Mouse (Mus musculus): Measurements from ENCODE around the gene Fmo1. TPM values are rescaled to one million over a fixed set of nuclear protein-coding genes. Genes with fewer than 3 reads are reported as not detected.
A peak's percentile ranks its signal among the peaks of the same experiment; 100 is the strongest.

The Fmo1 gene
- total and polyA plus RNA-seq, 2 experiments from 2014 or later, result 33.2 to 45.3 TPM

GRCm38 (mm10) chr1:162853812-162854482 is 12.5 kb downstream of the Fmo1 start:
- ATAC-seq, result no peak
- Histone ChIP-seq H3K36me3 (ENCODE audit: insufficient read depth, low read length) (no peaks in the 10 kb centered on the region), H3K9ac (replicated peaks; ENCODE audit: low read length) (no peak overlapping the region), H3K27ac (no peak overlapping the region), H3K4me2 (ENCODE audit: low read depth, low read length) (no peak overlapping the region), H3K9me3 (ENCODE audit: low read length) (no peaks in the 10 kb centered on the region), H3K4me3 (ENCODE audit: low read length) (no peak overlapping the region), H3K4me1 (ENCODE audit: insufficient read depth, low read length) (0 out of 2 replicates have a peak, but pooled peaks cover 1% of the 10 kb centered on the region), H3K27me3 (ENCODE audit: insufficient read depth, low read length) (no peaks in the 10 kb centered on the region)
- TF ChIP-seq CTCF (IDR thresholded peaks at IDR 0.05; ENCODE audit: low read depth), result no peak
- 68% methylated on average over 3 of the region's 3 CpGs for WGBS
- no peak for DNase-seq (ENCODE audit: low spot score)

DNA sequence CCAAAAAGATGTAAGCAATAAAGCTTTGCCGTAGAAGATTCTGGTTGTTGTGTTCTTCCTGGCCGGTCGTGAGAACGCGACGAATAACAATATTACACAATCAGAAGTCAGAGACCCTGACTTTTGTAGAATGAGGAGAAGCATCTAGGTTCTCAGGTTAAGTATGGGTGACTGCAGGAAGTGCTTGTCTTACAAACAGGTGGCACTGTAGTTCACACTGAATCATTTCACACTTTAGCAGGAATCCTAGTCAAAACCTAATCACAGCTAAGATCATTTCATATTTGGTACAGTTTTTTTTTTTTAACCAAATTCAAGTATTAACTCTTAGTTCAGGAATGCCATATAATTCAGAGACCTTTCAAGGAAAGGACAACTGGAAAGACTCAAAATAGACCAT is 18.9 kb downstream of the Fmo1 start:
- H3K9me3 ChIP-seq (ENCODE audit: low read length), result no peaks in the 10 kb centered on the region
- H3K36me3 ChIP-seq (ENCODE audit: insufficient read depth, low read length), result no peaks in the 10 kb centered on the region
- ATAC-seq, result no peak
- no peak overlapping the region for H3K4me3 ChIP-seq (ENCODE audit: low read length)
- no peak overlapping the region for H3K27ac ChIP-seq
- DNase-seq (ENCODE audit: low spot score), result no peak
- no peaks in the 10 kb centered on the region for H3K27me3 ChIP-seq (ENCODE audit: insufficient read depth, low read length)
- H3K9ac ChIP-seq (replicated peaks; ENCODE audit: low read length), result no peak overlapping the region
- TF ChIP-seq CTCF (IDR thresholded peaks at IDR 0.05; ENCODE audit: low read depth), result no peak
- no peak overlapping the region for H3K4me2 ChIP-seq (ENCODE audit: low read depth, low read length)
- no peaks in the 10 kb centered on the region for H3K4me1 ChIP-seq (ENCODE audit: insufficient read depth, low read length)
- WGBS, result 97% methylated on average over 6 of the region's 6 CpGs

DNA sequence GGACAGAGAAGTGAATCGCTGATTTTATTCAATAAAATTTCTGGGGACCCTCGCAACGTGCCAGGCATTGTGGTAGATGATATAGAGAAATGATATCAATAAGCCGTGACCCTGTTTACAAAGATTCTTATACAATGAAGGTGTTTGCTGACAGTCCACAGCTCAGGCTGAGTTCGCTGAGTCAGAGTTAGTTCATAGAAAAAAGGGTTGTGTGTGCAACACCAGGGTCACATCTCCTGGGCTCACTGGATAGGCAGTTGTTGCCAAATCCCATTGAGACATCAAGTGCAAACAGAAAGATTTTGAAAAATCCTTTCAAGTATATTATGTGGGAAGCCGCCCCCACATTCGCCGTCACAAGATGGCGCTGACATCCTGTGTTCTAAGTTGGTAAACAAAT is 26.2 kb downstream of the Fmo1 start:
- Histone ChIP-seq H3K27me3 (ENCODE audit: insufficient read depth, low read length) (no peaks in the 10 kb centered on the region), H3K9ac (replicated peaks; ENCODE audit: low read length) (no peak overlapping the region), H3K4me2 (ENCODE audit: low read depth, low read length) (no peak overlapping the region), H3K27ac (no peak overlapping the region), H3K4me1 (ENCODE audit: insufficient read depth, low read length) (no peaks in the 10 kb centered on the region), H3K36me3 (ENCODE audit: insufficient read depth, low read length) (no peaks in the 10 kb centered on the region), H3K4me3 (ENCODE audit: low read length) (no peak overlapping the region), H3K9me3 (ENCODE audit: low read length) (no peaks in the 10 kb centered on the region)
- no peak for TF ChIP-seq CTCF (IDR thresholded peaks at IDR 0.05; ENCODE audit: low read depth)
- ATAC-seq (no peak), DNase-seq (ENCODE audit: low spot score) (no peak)
- 98% methylated on average over 9 of the region's 9 CpGs for WGBS

DNA sequence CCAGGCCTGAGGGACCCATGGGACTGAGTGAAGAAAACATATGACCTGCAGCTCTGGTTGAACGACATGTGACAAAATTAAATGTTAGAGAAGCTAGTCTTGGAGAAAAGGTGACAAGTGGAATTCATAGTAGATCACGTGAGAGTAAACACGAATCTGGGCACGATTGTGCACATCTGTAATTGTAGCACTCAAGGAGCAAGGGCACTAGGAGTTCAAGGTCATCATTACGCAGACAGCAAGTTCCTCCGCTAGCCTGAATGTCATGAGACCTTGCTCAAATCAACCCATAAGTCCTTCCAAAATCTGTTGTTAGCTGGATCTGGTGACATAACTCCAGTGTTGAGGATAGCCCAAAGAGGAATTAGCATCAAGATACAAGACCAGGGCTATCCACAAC is 27.4 kb downstream of the Fmo1 start:
- DNase-seq (ENCODE audit: low spot score) (no peak), ATAC-seq (no peak)
- TF ChIP-seq CTCF (IDR thresholded peaks at IDR 0.05; ENCODE audit: low read depth), result no peak
- Histone ChIP-seq H3K9ac (replicated peaks; ENCODE audit: low read length) (no peak overlapping the region), H3K4me2 (ENCODE audit: low read depth, low read length) (no peak overlapping the region), H3K27ac (no peak overlapping the region), H3K36me3 (ENCODE audit: insufficient read depth, low read length) (no peaks in the 10 kb centered on the region), H3K27me3 (ENCODE audit: insufficient read depth, low read length) (no peaks in the 10 kb centered on the region), H3K9me3 (ENCODE audit: low read length) (no peaks in the 10 kb centered on the region), H3K4me3 (ENCODE audit: low read length) (no peak overlapping the region), H3K4me1 (ENCODE audit: insufficient read depth, low read length) (no peaks in the 10 kb centered on the region)
- 95% methylated on average over 6 of the region's 6 CpGs for whole genome bisulfite sequencing

GRCm38 (mm10) chr1:162834342-162834741 is 32.1 kb downstream of the Fmo1 start:
- TF ChIP-seq CTCF (IDR thresholded peaks at IDR 0.05; ENCODE audit: low read depth), result no peak
- Histone ChIP-seq H3K36me3 (ENCODE audit: insufficient read depth, low read length) (no peaks in the 10 kb centered on the region), H3K4me3 (ENCODE audit: low read length) (no peak overlapping the region), H3K9me3 (ENCODE audit: low read length) (no peaks in the 10 kb centered on the region), H3K4me1 (ENCODE audit: insufficient read depth, low read length) (peaks cover 11% of the 10 kb centered on the region; the same call in 1 of the 2 replicates), H3K27me3 (ENCODE audit: insufficient read depth, low read length) (no peaks in the 10 kb centered on the region), H3K9ac (replicated peaks; ENCODE audit: low read length) (no peak overlapping the region), H3K27ac (no peak overlapping the region), H3K4me2 (ENCODE audit: low read depth, low read length) (no peak overlapping the region)
- DNase-seq (ENCODE audit: low spot score), result no peak
- ATAC-seq, result no peak
- WGBS, result 89% methylated on average over 5 of the region's 5 CpGs

- ATAC-seq, result peak; percentile 46
- Histone ChIP-seq H3K9ac (replicated peaks; ENCODE audit: low read length) (no peak overlapping the region), H3K9me3 (ENCODE audit: low read length) (no peaks in the 10 kb centered on the region), H3K4me2 (ENCODE audit: low read depth, low read length) (peak overlapping the region; percentile 52), H3K27me3 (ENCODE audit: insufficient read depth, low read length) (no peaks in the 10 kb centered on the region), H3K4me1 (ENCODE audit: insufficient read depth, low read length) (peaks cover 11% of the 10 kb centered on the region; the same call in 1 of the 2 replicates), H3K27ac (peak overlapping the region; percentile 57), H3K4me3 (ENCODE audit: low read length) (0 out of 2 replicates have a peak overlapping the region, but pooled peaks have one; percentile 2), H3K36me3 (ENCODE audit: insufficient read depth, low read length) (no peaks in the 10 kb centered on the region)
- DNase-seq (ENCODE audit: low spot score), result no peak
- TF ChIP-seq CTCF (IDR thresholded peaks at IDR 0.05; ENCODE audit: low read depth), result no peak
- WGBS, result 16% methylated on average over 5 of the region's 5 CpGs
Observed at GRCm38 (mm10) chr1:162832574-162832953, 33.8 kb downstream of the Fmo1 start.

GRCm38 (mm10) chr1:162831838-162832573 is 34.4 kb downstream of the Fmo1 start:
- no peaks in the 10 kb centered on the region for H3K9me3 ChIP-seq (ENCODE audit: low read length)
- peaks cover 11% of the 10 kb centered on the region; the same call in 1 of the 2 replicates for H3K4me1 ChIP-seq (ENCODE audit: insufficient read depth, low read length)
- no peak for TF ChIP-seq CTCF (IDR thresholded peaks at IDR 0.05; ENCODE audit: low read depth)
- DNase-seq (ENCODE audit: low spot score), result peak; percentile 84
- 0 out of 2 replicates have a peak overlapping the region, but pooled peaks have one; percentile 2 for H3K4me3 ChIP-seq (ENCODE audit: low read length)
- WGBS, result 3% methylated on average over 5 of the region's 5 CpGs
- H3K36me3 ChIP-seq (ENCODE audit: insufficient read depth, low read length), result no peaks in the 10 kb centered on the region
- H3K4me2 ChIP-seq (ENCODE audit: low read depth, low read length), result peak overlapping the region; percentile 52
- H3K27ac ChIP-seq, result peak overlapping the region; percentile 57
- no peak overlapping the region for H3K9ac ChIP-seq (replicated peaks; ENCODE audit: low read length)
- peak; percentile 96 for ATAC-seq
- H3K27me3 ChIP-seq (ENCODE audit: insufficient read depth, low read length), result no peaks in the 10 kb centered on the region

Measured in hindbrain, postnatal 0 days (tissue).